Mouse (Mus musculus) right cerebral cortex, postnatal 10 days (tissue): ENCODE data around the gene H2-Q4.
"Not testable (repeated sequence)": the region's sequence is repeated elsewhere in the genome, so short reads cannot be mapped to it uniquely, and the experiment has no call there.

ENCODE experiments used
- DNase-seq, 2 experiments: peaks; one replicate each; pipeline ENCODE4 v3.0.0; 2021; ENCODE audit warnings: low spot score in 2 of 2

H2-Q4 gene

DNA sequence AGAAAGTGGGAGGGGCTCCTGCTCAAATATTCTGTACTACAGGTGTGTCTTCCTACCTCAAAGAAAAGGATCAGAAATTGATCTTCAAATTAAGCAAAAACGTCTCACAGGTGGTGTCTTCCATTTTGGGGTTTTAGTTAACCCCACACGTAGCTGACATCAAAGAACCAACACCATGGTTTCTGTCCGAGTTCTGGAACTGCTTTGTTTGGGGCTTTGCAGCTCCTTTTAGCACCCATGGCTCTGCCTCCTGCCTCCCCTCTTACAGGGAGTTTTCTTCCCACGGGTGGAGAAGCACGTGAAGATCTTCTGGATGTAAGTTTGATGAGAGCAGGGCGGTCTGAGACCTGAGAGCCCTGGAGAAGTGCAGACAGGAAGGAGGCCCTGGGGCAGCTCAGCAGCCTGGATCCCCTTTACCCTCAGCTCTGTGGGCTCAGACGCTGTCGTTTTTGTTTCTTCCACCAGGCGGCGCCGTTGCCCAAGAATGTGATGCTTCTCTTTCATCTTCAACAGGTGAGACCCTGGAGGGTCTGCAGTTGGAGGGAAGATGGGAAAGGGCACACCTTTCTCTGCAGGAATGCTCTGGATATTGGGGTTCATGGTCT lies 40.9 kb downstream of the H2-Q4 start:
- DNase-seq: peak in 1 of 2 experiments; percentile 22

DNA sequence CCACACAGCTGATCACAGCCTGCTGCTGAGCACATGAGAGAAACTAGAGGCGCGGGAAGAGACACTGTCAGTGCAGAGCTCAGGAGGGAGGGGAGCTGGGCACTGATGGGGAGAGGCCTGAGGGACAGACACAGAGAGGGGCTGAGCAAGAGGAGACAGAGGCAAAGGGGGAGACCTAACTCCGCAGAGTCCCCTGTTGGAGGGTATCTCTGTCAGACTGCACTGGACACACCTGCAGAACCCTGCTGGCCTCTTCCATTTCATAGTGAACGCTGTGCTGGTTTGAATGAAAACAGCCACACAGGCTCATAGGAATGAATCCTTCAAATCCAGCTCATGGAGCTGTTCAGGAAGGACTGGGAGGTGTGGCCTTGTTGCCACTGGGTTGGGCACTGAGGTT lies 41.9 kb downstream of the H2-Q4 start:
- DNase-seq: not testable (repeated sequence)

DNA sequence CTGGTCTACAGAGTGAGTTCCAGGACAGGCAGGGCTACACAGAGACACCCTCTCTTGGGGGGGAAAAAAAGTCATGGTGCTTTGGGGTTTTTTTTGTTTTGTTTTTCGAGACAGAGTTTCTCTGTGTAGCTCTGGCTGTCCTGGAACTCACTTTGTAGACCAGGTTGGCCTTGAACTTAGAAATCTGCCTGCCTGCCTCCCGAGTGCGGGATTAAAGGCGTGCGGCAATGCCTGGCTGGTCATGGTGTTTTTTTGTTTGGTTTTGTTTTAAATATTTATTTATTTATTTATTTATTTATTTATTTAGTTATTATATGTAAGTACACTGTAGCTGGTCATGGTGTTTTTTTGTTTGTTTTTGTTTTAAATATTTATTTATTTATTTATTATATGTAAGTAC lies 42.9 kb downstream of the H2-Q4 start:
- not testable (repeated sequence) for DNase-seq

DNA sequence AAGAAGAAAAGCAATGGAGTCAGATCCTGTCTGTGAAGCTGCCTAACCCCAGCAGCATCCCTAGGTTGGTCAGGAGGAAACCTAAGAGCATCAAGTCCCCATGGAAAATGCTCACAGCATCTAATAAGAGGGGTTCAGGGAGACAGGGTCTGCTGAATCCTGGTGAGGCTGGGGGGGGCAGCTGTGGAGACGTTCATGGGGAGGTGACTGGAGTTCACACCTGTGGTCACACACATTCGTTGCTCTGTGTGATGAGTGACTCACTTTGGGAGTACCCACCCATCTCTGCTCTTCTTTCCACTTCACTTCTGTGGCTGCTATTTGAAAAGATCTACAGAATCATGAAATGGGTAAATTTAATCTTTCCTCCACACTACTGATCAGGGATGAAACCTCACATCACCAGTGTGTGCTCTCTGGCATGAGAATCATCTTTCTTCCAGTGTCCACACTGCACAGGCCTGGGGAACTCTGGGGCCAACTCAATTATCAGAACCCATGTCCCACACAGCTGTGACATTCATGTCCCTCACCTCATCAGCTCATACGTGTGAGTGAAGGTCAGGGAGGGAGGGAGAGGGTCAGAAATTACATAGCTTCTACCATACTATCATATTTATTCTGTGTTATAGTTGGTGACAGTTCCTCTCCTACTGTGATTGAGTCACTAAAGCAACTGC lies 43.9 kb downstream of the H2-Q4 start:
- DNase-seq: not testable (repeated sequence)

DNA sequence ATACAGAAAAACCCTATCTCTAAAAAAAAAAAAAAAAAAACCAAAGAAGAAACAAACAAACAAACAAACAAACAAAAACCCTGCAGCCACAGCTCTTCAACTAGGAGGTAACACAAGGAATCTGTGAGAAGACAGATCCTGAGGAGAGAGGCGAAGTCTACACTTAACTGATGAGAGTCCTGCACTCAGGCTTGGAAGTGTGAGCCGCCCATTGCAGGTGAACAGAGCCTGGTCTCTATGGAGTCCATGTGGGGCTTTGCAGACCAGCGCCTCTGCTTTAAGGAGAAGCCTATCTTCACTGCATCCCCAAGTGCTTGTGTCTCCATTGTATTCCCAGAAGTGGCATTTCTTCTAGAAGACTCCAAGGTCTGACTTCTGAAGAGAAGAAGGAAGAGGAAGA lies 44.7 kb downstream of the H2-Q4 start:
- DNase-seq: not testable (repeated sequence)

DNA sequence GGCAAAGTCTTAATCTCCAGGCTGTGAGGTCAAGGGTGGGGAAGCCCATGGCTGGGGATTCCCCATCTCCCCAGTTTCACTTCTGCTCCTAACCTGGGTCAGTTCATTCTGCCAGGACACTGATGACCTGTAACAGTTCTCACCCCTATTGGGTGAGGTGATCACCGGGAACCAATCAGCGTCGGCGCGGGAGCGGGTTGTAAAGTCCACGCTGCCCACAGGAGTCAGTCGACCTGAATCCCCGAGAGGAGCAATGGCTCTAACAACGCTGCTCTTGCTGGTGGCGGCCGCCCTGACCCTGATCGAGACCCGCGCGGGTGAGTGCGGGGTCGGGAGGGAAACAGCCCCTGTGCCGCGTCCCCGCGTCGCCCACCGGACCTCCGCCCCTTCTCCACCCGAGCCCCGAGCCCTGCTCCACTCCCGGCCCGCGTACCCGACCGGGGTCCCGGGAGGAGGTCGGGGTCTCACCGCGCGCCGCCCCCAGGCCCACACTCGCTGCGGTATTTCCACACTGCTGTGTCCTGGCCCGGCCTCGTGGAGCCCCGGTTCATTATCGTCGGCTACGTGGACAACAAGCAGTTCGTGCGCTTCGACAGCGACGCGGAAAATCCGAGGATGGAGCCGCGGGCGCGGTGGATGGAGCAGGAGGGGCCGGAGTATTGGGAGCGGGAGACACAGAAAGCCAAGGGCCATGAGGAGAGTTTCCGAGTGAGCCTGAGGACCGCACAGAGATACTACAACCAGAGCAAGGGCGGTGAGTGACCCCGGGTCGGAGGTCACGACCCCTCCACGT lies 45.4 kb downstream of the H2-Q4 start, which contains the start of gene H2-Q6:
Gene H2-Q6 (plus strand): TSS at position 227 of the 793 bp plus-strand sequence.
- DNase-seq: peak in 1 of 2 experiments; percentile 39

DNA sequence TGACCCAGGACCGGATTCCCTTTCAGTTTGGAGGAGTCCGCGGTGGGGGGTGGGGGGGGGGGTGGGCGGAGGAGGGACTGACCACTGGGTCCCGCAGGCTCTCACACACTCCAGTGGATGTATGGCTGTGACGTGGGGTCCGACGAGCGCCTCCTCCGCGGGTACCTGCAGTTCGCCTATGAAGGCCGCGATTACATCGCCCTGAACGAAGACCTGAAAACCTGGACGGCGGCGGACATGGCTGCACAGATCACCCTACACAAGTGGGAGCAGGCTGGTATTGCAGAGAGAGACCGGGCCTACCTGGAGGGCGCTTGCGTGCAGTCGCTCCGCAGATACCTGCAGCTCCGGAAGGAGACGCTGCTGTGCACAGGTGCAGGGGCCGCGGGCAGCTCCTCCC lies 46.1 kb downstream of the H2-Q4 start:
- DNase-seq: not testable (repeated sequence)

DNA sequence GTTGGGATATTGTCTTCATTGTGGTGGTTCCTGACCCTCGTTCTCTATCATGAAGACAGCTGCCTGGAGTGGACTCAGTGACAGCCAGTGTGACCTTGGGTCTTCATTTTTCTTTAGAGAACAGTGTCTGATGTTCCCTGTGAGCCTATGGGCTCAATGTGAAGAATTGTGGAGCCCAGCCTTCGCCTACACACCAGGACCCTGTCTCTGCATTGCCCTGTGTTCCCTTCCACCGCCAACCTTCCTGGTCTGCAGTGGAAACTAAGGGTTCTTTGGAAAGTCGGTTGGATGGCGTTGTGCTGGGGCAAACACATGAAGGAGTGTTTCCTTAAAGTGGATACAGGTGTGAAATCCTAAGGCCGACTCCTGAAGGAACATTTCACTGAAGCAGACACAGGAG lies 49.5 kb downstream of the H2-Q4 start:
- DNase-seq: not testable (repeated sequence)

DNA sequence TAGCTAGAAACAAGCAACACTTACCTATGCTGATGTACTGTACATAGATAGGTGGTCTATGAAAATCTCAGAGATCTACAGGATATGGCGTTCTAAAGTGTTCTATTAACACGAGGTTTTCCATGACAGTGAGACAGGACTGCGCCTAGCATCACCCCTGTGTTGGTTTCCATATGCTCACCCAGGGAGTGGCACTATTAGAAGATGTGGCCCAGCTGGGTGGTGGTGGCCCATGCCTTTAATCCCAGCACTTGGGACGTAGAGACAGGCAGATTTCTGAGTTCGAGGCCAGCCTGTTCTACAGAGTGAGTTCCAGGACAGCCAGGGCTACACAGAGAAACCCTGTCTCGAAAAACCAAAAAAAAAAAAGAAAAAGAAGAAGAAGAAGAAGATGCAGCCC lies 51.3 kb downstream of the H2-Q4 start:
- not testable (repeated sequence) for DNase-seq

DNA sequence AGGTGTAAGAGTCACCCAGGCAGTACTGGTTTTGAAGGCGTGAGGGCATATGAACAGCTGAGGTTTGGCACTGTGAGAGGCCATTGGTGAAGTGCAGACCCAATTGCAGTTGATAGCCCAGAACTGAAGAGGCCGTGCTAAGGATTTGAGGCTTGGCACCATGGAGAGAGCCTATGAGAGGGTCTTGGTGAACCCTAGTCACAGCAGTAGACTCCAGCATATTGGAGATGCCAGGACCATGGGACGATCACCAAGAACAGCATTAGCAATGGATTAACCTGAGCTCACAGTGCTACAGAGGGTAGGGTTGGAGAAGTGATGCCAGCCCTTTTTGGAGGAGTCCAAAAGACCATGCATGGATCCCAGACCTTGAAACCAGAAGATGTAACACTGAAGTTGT lies 52.8 kb downstream of the H2-Q4 start:
- DNase-seq: not testable (repeated sequence)

DNA sequence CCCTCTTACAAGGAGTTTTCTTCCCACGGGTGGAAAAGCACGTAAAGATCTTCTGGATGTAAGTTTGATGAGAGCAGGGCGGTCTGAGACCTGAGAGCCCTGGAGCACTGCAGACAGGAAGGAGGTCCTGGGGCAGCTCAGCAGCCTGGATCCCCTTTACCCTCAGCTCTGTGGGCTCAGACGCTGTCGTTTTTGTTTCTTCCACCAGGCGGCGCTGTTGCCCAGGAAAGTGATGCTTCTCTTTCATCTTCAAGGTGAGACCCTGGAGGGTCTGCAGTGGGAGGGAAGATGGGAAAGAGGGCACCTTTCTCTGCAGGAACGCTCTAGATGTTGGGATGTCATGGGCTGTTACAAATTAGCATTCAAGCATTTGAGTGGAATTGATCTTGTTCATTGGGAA lies 55.4 kb downstream of the H2-Q4 start:
- not testable (repeated sequence) for DNase-seq
